Mouse (Mus musculus) left cerebral cortex, adult 11 months (tissue): ENCODE measurements around the gene Cyp4f37.

Experiments used
- DNase-seq: peaks from one replicate; pipeline ENCODE4 v3.0.0; 2022; ENCODE audit warnings: low spot score

Cyp4f37 gene

GRCm38 (mm10) chr17:32685048-32685750 is 64.1 kb downstream of the Cyp4f37 start, which contains the start of gene Cyp4f15:
Gene Cyp4f15, plus strand, starts transcription at chr17:32685627.
- DNase-seq: peak; percentile 29
